Mouse (Mus musculus) activated CD4-positive, CD25-positive, alpha-beta regulatory T cell, adult 9 weeks (primary cell): ENCODE data around the gene Prss35. TPM values are rescaled to one million over a fixed set of nuclear protein-coding genes. Genes with fewer than 3 reads are reported as not detected.

Experiments
- polyA plus RNA-seq: library from polyadenylated mRNA; unstranded; fragments of 100-300 nt; shearing (Covaris generic); gene quantifications from one replicate; pipeline ENCODE4 v1.2.1, GENCODE M21; 2017

The Prss35 gene
- not detected for polyA plus RNA-seq

GRCm38 (mm10) chr9:86742959-86743911 is at the start of gene Prss35:
Gene Prss35, plus strand, starts transcription at chr9:86743649.

GRCm38 (mm10) chr9:86695818-86696261 is 47.6 kb upstream of the Prss35 start, which contains the start of gene Me1:
Gene Me1, minus strand, starts transcription at chr9:86695953.

Other genes with a start within 250 kb of the Prss35 start
- 20.5 TPM for gene Pgm3, start 171.8 kb upstream of the Prss35 start, polyA plus RNA-seq
- gene Rwdd2a, start 171.7 kb upstream of the Prss35 start, polyA plus RNA-seq, result 4.3 TPM
- not detected for gene Me1, start 47.7 kb upstream of the Prss35 start, polyA plus RNA-seq
- gene Snap91, start 137.0 kb downstream of the Prss35 start, polyA plus RNA-seq, result not detected